Mouse (Mus musculus) bone marrow macrophage, adult 2 months (primary cell): ENCODE measurements around the gene Plxnb2.

ENCODE experiments used
- CTCF ChIP-seq: IDR thresholded peaks from 2 replicates; pipeline ENCODE4 v1.5.1; 2012; ENCODE audit warnings: low read depth, mild to moderate bottlenecking, low read length, moderate library complexity
- POLR2A ChIP-seq: IDR thresholded peaks from 2 replicates; pipeline ENCODE4 v1.6.1; 2012; ENCODE audit warnings: mild to moderate bottlenecking, low read depth, low read length, borderline replicate concordance

GRCm38 (mm10) chr15:89182842-89183241, 2.3 kb upstream of the Plxnb2 start:
- TF ChIP-seq CTCF (no peak), POLR2A (no peak)
